ENCODE assay signal across 21 mouse cellular contexts in genomic region chr11:121768824-121769223, GRCm38 (mm10).
DNase-seq lines count a peak whose midpoint lies in the region; ATAC-seq and TF ChIP-seq lines count a peak whose summit lies in the region.
"Had no signal": no experiment of that assay in that cellular context is flagged by ENCODE, and none has a peak within 500 bp of the region (broad histone marks: within the 10 kb centered on the region; RNA-seq: fewer than 3 reads in every experiment).

No protein-coding gene starts in this region.

- H3K27ac ChIP-seq in lung, postnatal 0 days (ENCODE audit: low read length), result no peak overlapping the region
- H3K27ac ChIP-seq in midbrain, embryonic 10.5 days (replicated peaks), result no peak overlapping the region
- H3K27ac ChIP-seq: left cerebral cortex, adult 2 months; liver, embryonic 14.5 days had no signal

- peak; percentile 52 for DNase-seq in lung, postnatal 0 days (ENCODE audit: low spot score)
- no peak for DNase-seq in lung, adult 2 months
- peak; percentile 72 for DNase-seq in adrenal gland, postnatal 14 days
- peak; percentile 7 for DNase-seq in induced T-regulatory cell, adult 2 months (ENCODE audit: low read depth)
- no peak for DNase-seq in cerebellum, adult 9-11 months
- no peak for DNase-seq in retina, embryonic 14.5 days (ENCODE audit: low spot score)
- DNase-seq in midbrain, embryonic 10.5 days (ENCODE audit: low spot score), result no peak
- DNase-seq: cerebellum, adult 11-12 months; forebrain, postnatal 0 days; gastrocnemius, postnatal 10 days; heart, postnatal 36 days; kidney, adult 11 months; kidney, postnatal 10 days; thymus, postnatal 25 days had no signal

- H3K9ac ChIP-seq in lung, postnatal 0 days (replicated peaks; ENCODE audit: low read depth), result no peak overlapping the region
- H3K9ac ChIP-seq: forebrain, postnatal 0 days; heart, embryonic 12.5 days; liver, embryonic 14.5 days had no signal

- no peaks in the 10 kb centered on the region for H3K27me3 ChIP-seq in lung, postnatal 0 days (replicated peaks; ENCODE audit: insufficient read depth, low read length)
- H3K27me3 ChIP-seq in midbrain, embryonic 10.5 days (ENCODE audit: low read depth, poor library complexity, severe bottlenecking), result no peaks in the 10 kb centered on the region
- H3K27me3 ChIP-seq: heart, embryonic 12.5 days had no signal

- no peaks in the 10 kb centered on the region for H3K9me3 ChIP-seq in lung, postnatal 0 days (ENCODE audit: low read length)
- no peaks in the 10 kb centered on the region for H3K9me3 ChIP-seq in midbrain, embryonic 10.5 days (replicated peaks)

- no peak for TF ChIP-seq EP300 in lung, postnatal 0 days (IDR thresholded peaks at IDR 0.05)

- TF ChIP-seq CTCF in lung, postnatal 0 days (IDR thresholded peaks at IDR 0.05), result no peak
- no peak for TF ChIP-seq CTCF in lung, adult 2 months (IDR thresholded peaks at IDR 0.05; ENCODE audit: insufficient read depth, low read length)

- no peak for TF ChIP-seq POLR2A in lung, adult 2 months (IDR thresholded peaks at IDR 0.05; ENCODE audit: borderline replicate concordance, extremely low read depth, low read depth, low read length)

- H3K4me2 ChIP-seq in lung, postnatal 0 days (replicated peaks; ENCODE audit: low read depth, low read length), result no peak overlapping the region
- H3K4me2 ChIP-seq: heart, embryonic 12.5 days had no signal

- peak; percentile 43; the same call in 1 of the 2 replicates for ATAC-seq in lung, postnatal 0 days
- peak; percentile 51; the same call in 1 of the 2 replicates for ATAC-seq in neutrophil, adult 5-6 weeks (ENCODE audit: extremely low read depth, insufficient number of reproducible peaks, low FRiP score, poor library complexity, severe bottlenecking)
- ATAC-seq: forebrain, postnatal 0 days; hindbrain, embryonic 16.5 days; midbrain, embryonic 16.5 days had no signal

- 49% methylated on average over 3 of the region's 3 CpGs for WGBS in lung, postnatal 0 days
- WGBS in lung, adult 2 months, result 50% methylated on average over 3 of the region's 3 CpGs
- 85% methylated on average over 3 of the region's 3 CpGs for WGBS in midbrain, embryonic 10.5 days

- H3K36me3 ChIP-seq in lung, postnatal 0 days (ENCODE audit: insufficient read depth, low read length), result no peaks in the 10 kb centered on the region
- no peaks in the 10 kb centered on the region for H3K36me3 ChIP-seq in midbrain, embryonic 10.5 days
- H3K36me3 ChIP-seq: heart, embryonic 12.5 days had no signal

- no peaks in the 10 kb centered on the region for H3K4me1 ChIP-seq in lung, postnatal 0 days (ENCODE audit: insufficient read depth, low read depth, low read length)
- H3K4me1 ChIP-seq in lung, adult 2 months (ENCODE audit: control insufficient read depth, insufficient read depth, low read length), result peaks cover 3% of the 10 kb centered on the region; the same call in 1 of the 2 replicates
- H3K4me1 ChIP-seq in midbrain, embryonic 10.5 days, result no peaks in the 10 kb centered on the region
- H3K4me1 ChIP-seq: heart, embryonic 12.5 days had no signal

- no peak overlapping the region for H3K4me3 ChIP-seq in lung, postnatal 0 days (ENCODE audit: low read depth, low read length)
- H3K4me3 ChIP-seq in lung, adult 2 months (replicated peaks; ENCODE audit: extremely low read depth, low read depth, low read length), result no peak overlapping the region
- no peak overlapping the region for H3K4me3 ChIP-seq in midbrain, embryonic 10.5 days
- H3K4me3 ChIP-seq: erythroblast, embryonic 14.5 days; heart, embryonic 12.5 days; left cerebral cortex, adult 2 months had no signal

Comparison
In these comparisons a context has a peak if more than half of its experiments do, and no peak if none do; other contexts are left out.
1. DNase-seq: peak in lung, postnatal 0 days (single experiment), adrenal gland, postnatal 14 days (single experiment) and induced T-regulatory cell, adult 2 months (single experiment); none in lung, adult 2 months (single experiment), cerebellum, adult 9-11 months (single experiment), retina, embryonic 14.5 days (single experiment) and midbrain, embryonic 10.5 days (single experiment).